Comparison of ENCODE assay signal across 10 mouse cellular contexts in genomic region chr13:63701199-63702175, GRCm38 (mm10).
DNase-seq lines count a peak whose midpoint lies in the region; ATAC-seq and TF ChIP-seq lines count a peak whose summit lies in the region.
"Had no signal": no experiment of that assay in that cellular context is flagged by ENCODE, and none has a peak within 500 bp of the region (broad histone marks: within the 10 kb centered on the region; RNA-seq: fewer than 3 reads in every experiment).

No protein-coding gene starts in this region.

- peak overlapping the region; percentile 3; the same call in 1 of the 2 replicates for H3K27ac ChIP-seq in gastrocnemius, adult 2 months

- peak; percentile 81 to 88 for ATAC-seq in hematopoietic stem cell, adult 5-6 weeks (replicated peaks in 1 of 2; ENCODE audit: insufficient read depth in 1 of 2, low FRiP score in 2 of 2, low TSS enrichment in 1 of 2, low read depth in 1 of 2, poor library complexity in 2 of 2, severe bottlenecking in 2 of 2)

- no peak overlapping the region for H3K4me3 ChIP-seq in gastrocnemius, adult 2 months
- H3K4me3 ChIP-seq in C2C12 (ENCODE audit: insufficient read depth, poor library complexity, severe bottlenecking): no peak overlapping the region
- H3K4me3 ChIP-seq: erythroblast, embryonic 14.5 days had no signal

- no peak for TF ChIP-seq CTCF in gastrocnemius, adult 2 months (IDR thresholded peaks at IDR 0.05)
- no peak for TF ChIP-seq CTCF in C2C12 (IDR thresholded peaks at IDR 0.05; ENCODE audit: control insufficient read depth, insufficient read depth, insufficient read length)

- H3K27me3 ChIP-seq in C2C12 (ENCODE audit: control insufficient read depth, insufficient read depth, insufficient read length): no peaks in the 10 kb centered on the region

- no peaks in the 10 kb centered on the region for H3K79me2 ChIP-seq in C2C12 (ENCODE audit: control insufficient read depth, insufficient read depth)

- no peaks in the 10 kb centered on the region for H3K79me3 ChIP-seq in C2C12 (ENCODE audit: low read depth)

- no peaks in the 10 kb centered on the region for H3K36me3 ChIP-seq in C2C12 (ENCODE audit: control insufficient read depth, insufficient read depth)

- no peak overlapping the region for H3ac ChIP-seq in C2C12 (ENCODE audit: control insufficient read depth, insufficient read length, low read depth)

- DNase-seq in gastrocnemius, adult 2 months: no peak
- DNase-seq in gastrocnemius, postnatal 36 days: no peak
- DNase-seq in monocyte, adult 2 months (ENCODE audit: low read depth in 1 of 2, low spot score in 2 of 2): peak; percentile 31 to 33
- DNase-seq in ovary, postnatal 36 days (ENCODE audit: low spot score): no peak
- DNase-seq in frontal cortex, postnatal 36 days (ENCODE audit: low spot score in 2 of 2): no peak
- no peak for DNase-seq in right cerebral cortex, adult 2 months (ENCODE audit: low spot score in 2 of 2)
- DNase-seq: right cerebral cortex, postnatal 25 days had no signal

- intact Hi-C loops in gastrocnemius, adult 2 months (cut with DNase I): no loop called here
- intact Hi-C loops in gastrocnemius, postnatal 36 days (cut with DNase I): no loop called here

TF ChIP-seq in C2C12, 6 proteins besides CTCF, POLR2A, EP300 and RAD21:
- TF ChIP-seq USF1 (IDR thresholded peaks at IDR 0.05; ENCODE audit: low read depth): peak; percentile 34
- TF ChIP-seq FOSL1 (IDR thresholded peaks at IDR 0.05; ENCODE audit: insufficient read depth, low read length, poor library complexity, severe bottlenecking): no peak

Comparison
In these comparisons a context has a peak if more than half of its experiments do, and no peak if none do; other contexts are left out.
1. DNase-seq: peak in monocyte, adult 2 months (2 of 2); none in gastrocnemius, adult 2 months (single experiment), gastrocnemius, postnatal 36 days (0 of 2), ovary, postnatal 36 days (single experiment), frontal cortex, postnatal 36 days (0 of 2) and right cerebral cortex, adult 2 months (0 of 2).